Mouse (Mus musculus): ENCODE measurements at regions not wholly inside any gene's neighbourhood (a gene's known extent, or its start where the extent isn't known, plus 50 kb on each side); places are given as distances from the start of the nearest gene placed in this dataset.

DNA sequence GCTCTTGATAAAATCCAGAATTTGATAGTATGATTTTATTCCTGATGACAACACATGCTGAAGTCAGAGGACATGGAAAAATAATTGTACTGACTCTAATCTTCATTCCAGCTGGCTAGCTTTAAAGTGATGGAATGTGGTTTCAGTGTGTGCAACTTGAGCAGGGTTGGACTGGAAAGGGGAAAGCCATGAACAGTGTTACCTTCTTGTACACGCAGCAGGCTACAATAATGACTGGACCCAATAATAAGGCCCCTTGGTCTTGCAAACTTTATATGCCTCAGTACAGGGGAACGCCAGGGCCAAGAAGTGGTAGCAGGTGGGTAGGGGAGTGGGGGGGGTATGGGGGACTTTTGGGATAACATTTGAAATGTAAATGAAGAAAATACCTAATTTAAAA lies 90.8 kb upstream of the B430305J03Rik start:
- TF ChIP-seq CTCF (IDR thresholded peaks at IDR 0.05; ENCODE audit: borderline replicate concordance, control insufficient read depth, extremely low read depth, insufficient read depth, low read length, poor library complexity) (no peak), POLR2A (IDR thresholded peaks at IDR 0.05; ENCODE audit: control insufficient read depth, extremely low read depth, insufficient read depth, low read length, poor library complexity) (no peak)

Data from thymus, adult 2 months (tissue).